Mouse (Mus musculus) layer of hippocampus, adult 18-20 months (tissue): ENCODE results near the gene Oit3. TPM values are rescaled to one million over a fixed set of nuclear protein-coding genes. Genes with fewer than 3 reads are reported as not detected.
"Not testable (repeated sequence)": the region's sequence is repeated elsewhere in the genome, so short reads cannot be mapped to it uniquely, and the experiment has no call there.

Experiments
- DNase-seq, 2 experiments: peaks; one replicate each; pipeline ENCODE4 v3.0.0; 2022; ENCODE audit warnings: low spot score in 2 of 2
- total RNA-seq, 2 experiments: library from RNA; stranded (reverse); gene quantifications; 2 replicates each; pipeline ENCODE4 v1.2.3; 2021

The Oit3 gene
- total RNA-seq, 2 experiments from 2014 or later = 0.32 TPM; not detected in 1

DNA sequence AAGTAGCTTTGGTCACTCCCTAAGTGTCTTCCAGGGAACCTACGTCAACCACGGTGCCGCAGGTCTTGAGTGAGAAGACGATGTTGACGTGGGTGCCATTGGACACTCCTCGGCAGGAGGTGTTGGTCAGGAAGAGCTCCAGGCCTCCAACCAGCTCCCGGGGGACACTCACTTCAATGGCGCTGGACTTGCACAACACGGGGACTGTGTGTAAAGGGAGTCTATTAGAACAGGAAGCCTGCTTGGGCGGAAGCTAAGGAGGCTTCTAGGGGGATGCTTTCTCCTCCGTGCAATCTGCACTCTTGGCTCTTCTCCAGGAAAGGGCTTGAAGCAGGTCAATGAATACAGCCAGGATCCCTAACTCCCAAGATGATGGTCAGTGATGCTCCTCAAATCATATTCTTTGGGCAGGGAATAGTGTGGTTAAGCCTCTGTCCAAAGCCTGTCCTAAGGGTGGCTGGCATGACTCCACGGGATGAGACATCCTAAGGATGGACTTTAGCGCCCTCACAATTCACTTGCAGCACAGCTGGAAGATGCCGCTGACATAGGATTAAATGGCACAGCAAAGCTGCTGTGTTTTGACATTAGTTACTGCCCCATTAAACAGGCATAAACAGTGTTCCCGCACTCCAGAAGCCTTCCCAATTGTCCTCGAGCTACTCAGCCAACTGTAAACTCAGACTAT is 12.0 kb downstream of the Oit3 start:
- no peak for DNase-seq

DNA sequence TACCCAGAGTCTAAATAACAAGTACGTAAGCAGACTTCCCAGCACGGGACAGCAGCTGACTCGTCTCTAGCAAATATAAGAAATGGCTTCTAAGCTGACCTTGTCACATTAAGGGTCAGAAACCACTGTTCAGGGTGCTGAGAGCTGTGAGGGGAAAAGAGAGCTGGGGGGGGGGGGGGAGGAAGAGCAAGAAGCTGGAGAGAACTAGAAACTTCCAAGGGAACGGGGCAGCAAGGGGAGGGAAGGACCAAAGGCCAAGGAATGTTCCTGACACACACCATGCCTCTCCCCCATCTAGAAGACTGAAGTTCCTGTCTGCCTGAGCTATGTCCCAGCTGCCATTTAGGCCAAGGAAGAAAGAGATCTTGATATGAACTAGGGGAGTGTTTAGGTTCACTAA is 15.2 kb downstream of the Oit3 start:
- no peak for DNase-seq

DNA sequence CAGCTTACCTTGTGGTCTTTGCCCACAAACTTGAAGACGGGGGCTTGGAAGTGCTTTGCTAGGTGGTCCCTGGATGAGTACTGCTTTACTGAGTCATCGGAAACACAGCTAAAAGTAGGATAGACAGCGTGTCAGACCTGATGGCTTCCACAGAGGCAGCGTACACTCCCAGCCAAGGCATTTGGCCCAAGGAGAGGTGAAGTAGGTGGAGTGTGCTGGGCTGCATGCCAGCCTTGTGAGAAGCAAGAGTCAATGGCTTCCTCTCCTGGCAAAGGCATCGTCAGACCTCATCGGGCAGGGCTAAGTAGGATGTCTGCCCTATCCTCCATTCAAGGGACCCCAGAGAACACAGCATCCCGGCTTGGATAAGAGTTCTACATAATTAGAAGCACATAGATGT is 16.2 kb downstream of the Oit3 start:
- no peak for DNase-seq

- no peak for DNase-seq
Measured at GRCm38 (mm10) chr10:59424453-59424852, 17.1 kb downstream of the Oit3 start.

- no peak for DNase-seq
Measured at GRCm38 (mm10) chr10:59419516-59419915, 22.1 kb downstream of the Oit3 start.

DNA sequence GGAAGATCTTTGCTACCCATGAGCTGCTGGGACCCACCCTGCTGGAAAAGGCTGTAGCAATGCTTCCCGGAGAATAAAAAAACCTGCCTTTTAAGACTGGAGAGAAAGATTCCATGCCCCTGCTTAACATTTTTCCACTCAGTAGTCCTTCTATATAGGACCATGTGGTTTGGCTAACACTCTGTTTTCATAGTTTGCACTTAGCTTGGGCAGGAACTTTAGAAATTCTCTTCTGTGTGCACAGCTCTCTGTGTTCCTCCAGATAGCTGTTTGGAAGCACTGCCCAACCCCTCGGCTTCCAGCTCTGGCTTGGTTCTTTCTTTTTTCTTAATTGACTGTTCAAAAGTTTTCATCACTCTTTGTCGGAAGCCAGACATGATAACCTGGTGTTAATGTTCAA is 25.0 kb downstream of the Oit3 start:
- DNase-seq = no peak

- no peak for DNase-seq
Measured at GRCm38 (mm10) chr10:59413711-59414110, 27.9 kb downstream of the Oit3 start.

GRCm38 (mm10) chr10:59410264-59410663 is 31.3 kb downstream of the Oit3 start:
- DNase-seq = no peak

GRCm38 (mm10) chr10:59408499-59408898 is 33.1 kb downstream of the Oit3 start:
- DNase-seq = no peak

DNA sequence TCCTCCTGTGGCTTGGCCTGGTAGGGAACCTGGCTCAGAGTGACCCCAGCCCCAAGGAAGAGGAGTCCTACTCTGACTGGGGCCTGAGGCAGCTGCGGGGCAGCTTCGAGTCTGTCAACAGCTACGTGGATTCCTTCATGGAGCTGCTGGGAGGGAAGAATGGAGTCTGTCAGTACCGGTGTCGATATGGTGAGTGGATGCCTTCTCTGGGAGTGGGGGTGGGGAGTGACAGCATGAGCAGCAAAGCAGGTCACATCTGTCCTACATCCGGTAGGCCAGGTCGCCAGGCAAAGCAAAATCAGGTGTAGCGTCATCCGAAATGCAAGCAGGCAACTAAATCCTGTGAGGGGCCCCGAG is 37.8 kb downstream of the Oit3 start:
- DNase-seq = no peak

DNA sequence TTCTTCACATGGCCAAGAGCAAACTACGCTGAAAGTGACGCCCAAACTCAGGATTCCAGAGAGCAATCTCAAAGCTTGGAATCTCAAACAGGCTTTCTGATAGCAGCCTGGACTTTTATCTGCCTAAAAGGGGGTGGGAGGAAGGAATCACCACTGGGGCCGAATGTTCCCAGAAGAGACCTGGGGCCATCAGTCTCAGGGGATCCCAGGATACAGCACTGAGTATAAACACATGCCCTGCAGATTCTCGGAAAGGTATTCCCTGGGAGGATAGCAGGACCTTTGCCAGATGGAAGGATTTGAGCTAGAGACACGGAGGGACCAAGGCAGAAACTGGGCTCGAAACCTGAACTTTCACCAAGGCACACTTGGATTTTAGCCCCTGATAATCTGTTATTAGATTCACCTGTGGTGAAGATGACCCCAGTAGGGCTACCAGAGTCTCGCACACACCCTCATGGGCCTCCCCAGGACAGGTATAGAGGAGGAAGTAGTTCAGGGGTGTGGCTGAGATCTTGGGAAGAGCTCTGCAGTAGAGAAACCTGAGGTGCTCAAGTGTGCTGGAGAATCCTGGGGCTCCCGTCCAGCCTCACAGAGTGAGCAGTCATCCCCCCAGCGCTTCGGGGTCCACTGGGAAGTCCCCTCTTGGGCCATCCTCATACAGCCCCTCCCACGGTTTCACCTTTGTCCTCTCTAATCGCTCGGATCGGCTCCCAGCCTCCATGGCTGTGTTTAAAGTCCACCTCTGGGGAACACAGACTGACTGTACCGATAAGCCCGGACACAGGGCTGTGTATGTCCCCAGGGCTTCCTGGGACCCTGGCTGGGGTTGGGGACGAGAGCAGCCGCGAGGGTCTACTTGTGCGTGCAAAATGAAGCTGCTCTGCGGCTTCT is 38.4 kb downstream of the Oit3 start, which contains the start of gene Pla2g12b:
Gene Pla2g12b, plus strand, starts transcription at position 762 of the 894 bp plus-strand sequence.
- no peak for DNase-seq

- not testable (repeated sequence) for DNase-seq
Measured at GRCm38 (mm10) chr10:59395461-59395860, 46.1 kb downstream of the Oit3 start, which contains the start of gene Gm10273. Gm10273 (plus strand) TSS chr10:59395632.

GRCm38 (mm10) chr10:59391907-59392306 is 49.7 kb downstream of the Oit3 start:
- DNase-seq = no peak

GRCm38 (mm10) chr10:59389652-59390051 is 51.9 kb downstream of the Oit3 start:
- DNase-seq = peak in 1 of 2 experiments; percentile 40

DNA sequence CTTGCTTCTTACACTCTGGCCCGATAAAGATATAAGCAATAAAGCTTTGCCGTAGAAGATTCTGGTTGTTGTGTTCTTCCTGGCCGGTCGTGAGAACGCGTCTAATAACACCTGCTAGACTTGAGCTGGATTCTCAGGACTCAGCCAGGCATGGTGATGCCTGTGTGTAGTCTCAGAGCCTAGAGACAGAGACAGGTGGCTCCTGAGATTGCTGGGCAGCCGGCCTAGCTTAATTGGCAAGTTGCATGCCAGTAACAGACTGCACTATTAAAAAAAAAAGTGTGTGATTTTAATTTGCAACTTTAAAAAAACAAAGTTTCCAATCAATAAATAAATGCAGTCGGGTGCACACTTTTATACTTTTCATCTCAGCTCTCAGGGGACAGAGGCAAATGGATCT is 54.6 kb downstream of the Oit3 start:
- peak; percentile 54 to 77 for DNase-seq

GRCm38 (mm10) chr10:59381563-59381962 is 60.0 kb downstream of the Oit3 start:
- DNase-seq = not testable (repeated sequence)

GRCm38 (mm10) chr10:59380411-59380821 is 61.2 kb downstream of the Oit3 start:
- no peak for DNase-seq

DNA sequence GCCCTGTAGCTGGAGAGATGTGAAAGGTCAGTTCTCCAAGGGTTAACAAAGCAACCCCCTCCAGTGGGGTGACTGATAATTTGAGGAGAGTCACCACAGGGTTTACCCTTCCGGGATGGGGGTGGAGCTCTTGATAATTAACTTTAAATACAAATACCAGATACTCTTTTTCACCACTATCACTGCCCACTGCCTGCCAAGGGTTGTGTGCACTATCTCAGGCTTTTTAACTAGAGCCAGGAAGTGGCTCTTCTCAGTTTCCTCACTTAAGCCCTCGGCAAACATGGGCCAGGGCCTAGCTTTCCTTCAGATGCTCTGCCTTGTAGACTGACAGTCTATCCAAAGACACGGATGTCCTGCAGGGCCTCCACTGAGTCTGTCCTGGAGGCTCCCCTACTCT is 61.7 kb downstream of the Oit3 start:
- no peak for DNase-seq

DNA sequence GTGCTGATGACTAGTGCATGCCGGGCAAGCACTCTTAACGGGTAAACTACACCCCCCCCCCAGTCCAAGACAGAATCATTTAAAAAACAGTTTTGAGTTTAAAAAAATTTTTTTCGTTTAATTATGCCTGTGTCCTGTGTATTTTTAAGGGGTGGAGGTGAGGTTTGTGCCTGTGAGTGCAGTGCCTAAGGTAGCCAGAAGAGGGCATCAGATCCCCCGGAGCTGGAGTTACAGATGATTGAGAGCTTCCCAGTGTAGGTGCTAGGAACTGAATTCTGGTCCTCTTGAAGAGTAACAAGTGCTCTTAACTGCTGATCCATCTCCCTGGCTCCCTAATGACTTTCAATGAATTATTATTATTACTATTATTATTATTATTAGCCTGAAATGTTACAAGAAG is 62.9 kb downstream of the Oit3 start:
- DNase-seq = no peak

DNA sequence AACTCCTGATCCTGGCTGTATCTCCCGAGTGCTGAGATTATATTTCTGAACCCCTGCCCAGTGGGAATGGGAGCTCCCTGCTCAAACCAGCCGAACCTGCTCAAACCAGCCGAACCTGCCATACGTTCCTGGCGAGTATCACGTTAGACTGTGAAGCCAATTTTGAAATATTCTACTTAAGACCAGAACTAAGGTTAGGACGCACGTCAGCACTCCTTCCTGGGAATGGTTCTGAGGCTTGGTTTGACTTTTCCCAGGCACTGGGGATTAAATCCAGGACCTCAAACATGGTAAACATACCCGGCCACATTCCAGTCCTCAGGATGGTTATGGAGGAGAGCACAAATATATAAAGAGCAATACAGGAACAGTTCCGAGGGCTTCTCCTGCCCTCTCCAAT is 63.7 kb downstream of the Oit3 start:
- no peak for DNase-seq
